Mouse (Mus musculus) cerebellum, adult 2 months (tissue): ENCODE measurements around the gene Map3k21. TPM values are rescaled to one million over a fixed set of nuclear protein-coding genes. Genes with fewer than 3 reads are reported as not detected.
A peak's percentile ranks its signal among the peaks of the same experiment; 100 is the strongest.

Experiments used
- DNase-seq, 2 experiments: peaks; one replicate each; pipeline ENCODE4 v3.0.0; 2021
- H3K27ac ChIP-seq: fragments of 200-500 bp; 2 replicates; pipeline ENCODE4 v1.5.1; 2012; ENCODE audit warnings: low read length, control low read depth, inconsistent platforms; ENCODE audit not compliant: insufficient read depth
- H3K27me3 ChIP-seq: fragments of 200-500 bp; 2 replicates; pipeline ENCODE4 v1.6.1; 2012; ENCODE audit warnings: inconsistent platforms, mild to moderate bottlenecking, low read length, moderate library complexity; ENCODE audit not compliant: control insufficient read depth, insufficient read depth
- H3K4me1 ChIP-seq: fragments of 200-500 bp; 2 replicates; pipeline ENCODE4 v1.6.1; 2011; ENCODE audit warnings: low read length; ENCODE audit not compliant: control insufficient read depth, insufficient read depth
- H3K4me3 ChIP-seq: fragments of 200-500 bp; replicated peaks from 2 replicates; pipeline ENCODE3; 2011; ENCODE audit warnings: mild to moderate bottlenecking, low read depth, low read length, control low read depth; ENCODE audit not compliant: insufficient read depth
- CTCF ChIP-seq: fragments of 200-500 bp; IDR thresholded peaks from 2 replicates; pipeline ENCODE4 v1.5.1; 2011; ENCODE audit warnings: low read depth, mild to moderate bottlenecking, control low read depth, low read length, moderate library complexity, borderline replicate concordance; ENCODE audit not compliant: insufficient read depth
- POLR2A ChIP-seq: fragments of 200-500 bp; IDR thresholded peaks from 2 replicates; pipeline ENCODE4 v1.6.1; 2011; ENCODE audit warnings: low read length, control low read depth, borderline replicate concordance; ENCODE audit not compliant: insufficient read depth
- WGBS: fragments of 180-500 bp; shearing (Covaris S2); methylation state at CpG from one replicate; pipeline ENCODE4 v1.1.7; 2018; 5-methylcytosine and 5-hydroxymethylcytosine counted together
- polyA plus RNA-seq: library from polyadenylated mRNA; depleted of rRNA; stranded (reverse); fragments of >200 nt; gene quantifications from 2 replicates; pipeline ENCODE4 v1.2.3, GENCODE M21; 2012

Gene Map3k21
- polyA plus RNA-seq, 1 experiment = 1.1 TPM

GRCm38 (mm10) chr8:125920281-125920680 lies 10.0 kb downstream of the Map3k21 start:
- WGBS = 67% methylated on average over 10 of the region's 10 CpGs
- no peaks in the 10 kb centered on the region for H3K27me3 ChIP-seq

GRCm38 (mm10) chr8:125920761-125921160 lies 10.5 kb downstream of the Map3k21 start:
- WGBS = 86% methylated on average over 9 of the region's 9 CpGs
- no peak for DNase-seq
- H3K27ac ChIP-seq = no peak overlapping the region
- H3K4me3 ChIP-seq = no peak overlapping the region
- H3K4me1 ChIP-seq = no peaks in the 10 kb centered on the region
- no peaks in the 10 kb centered on the region for H3K27me3 ChIP-seq
- TF ChIP-seq POLR2A (no peak), CTCF (no peak)

More at GRCm38 (mm10) chr8:125920281-125920680, 10.0 kb downstream of the Map3k21 start:
- Histone ChIP-seq H3K4me3 (no peak overlapping the region), H3K4me1 (no peaks in the 10 kb centered on the region), H3K27ac (no peak overlapping the region)
- DNase-seq = no peak
- TF ChIP-seq CTCF (no peak), POLR2A (no peak)

- WGBS = 84% methylated on average over 3 of the region's 3 CpGs
- H3K4me1 ChIP-seq = no peaks in the 10 kb centered on the region
- no peak overlapping the region for H3K4me3 ChIP-seq
- no peaks in the 10 kb centered on the region for H3K27me3 ChIP-seq
- TF ChIP-seq POLR2A (no peak), CTCF (no peak)
- DNase-seq = no peak
- H3K27ac ChIP-seq = no peak overlapping the region
Observed at GRCm38 (mm10) chr8:125922333-125922732, 12.1 kb downstream of the Map3k21 start.

GRCm38 (mm10) chr8:125926636-125927035 lies 16.4 kb downstream of the Map3k21 start:
- no peaks in the 10 kb centered on the region for H3K4me1 ChIP-seq
- 70% methylated on average over 4 of the region's 4 CpGs for WGBS
- TF ChIP-seq POLR2A (no peak), CTCF (no peak)
- DNase-seq = no peak
- H3K4me3 ChIP-seq = no peak overlapping the region
- H3K27ac ChIP-seq = no peak overlapping the region
- H3K27me3 ChIP-seq = no peaks in the 10 kb centered on the region

GRCm38 (mm10) chr8:125930276-125931046 lies 20.2 kb downstream of the Map3k21 start:
- DNase-seq = no peak
- H3K27ac ChIP-seq = no peak overlapping the region
- WGBS = 84% methylated on average over 11 of the region's 11 CpGs
- no peaks in the 10 kb centered on the region for H3K27me3 ChIP-seq
- H3K4me1 ChIP-seq = no peaks in the 10 kb centered on the region
- TF ChIP-seq CTCF (no peak), POLR2A (no peak)
- H3K4me3 ChIP-seq = no peak overlapping the region

GRCm38 (mm10) chr8:125931822-125932221 lies 21.6 kb downstream of the Map3k21 start:
- H3K4me1 ChIP-seq = no peaks in the 10 kb centered on the region; the same call in 1 of the 2 replicates
- no peaks in the 10 kb centered on the region for H3K27me3 ChIP-seq
- peak in 1 of 2 experiments; percentile 30 for DNase-seq
- H3K27ac ChIP-seq = no peak overlapping the region
- TF ChIP-seq POLR2A = no peak
- no peak for TF ChIP-seq CTCF
- H3K4me3 ChIP-seq = no peak overlapping the region
- 32% methylated on average over 6 of the region's 6 CpGs for WGBS

- Histone ChIP-seq H3K4me1 (no peaks in the 10 kb centered on the region; the same call in 1 of the 2 replicates), H3K27ac (no peak overlapping the region), H3K27me3 (no peaks in the 10 kb centered on the region), H3K4me3 (no peak overlapping the region)
- WGBS = 24% methylated on average over 9 of the region's 9 CpGs
- peak; percentile 86; the same call in 1 of the 2 replicates for TF ChIP-seq CTCF
- TF ChIP-seq POLR2A = no peak
- peak; percentile 80 to 85 for DNase-seq
Observed at GRCm38 (mm10) chr8:125935649-125936048, 25.4 kb downstream of the Map3k21 start.

- WGBS = 43% methylated on average over 4 of the region's 4 CpGs
- H3K27ac ChIP-seq = no peak overlapping the region
- H3K4me1 ChIP-seq = peaks cover 4% of the 10 kb centered on the region; the same call in 1 of the 2 replicates
- no peaks in the 10 kb centered on the region for H3K27me3 ChIP-seq
- H3K4me3 ChIP-seq = no peak overlapping the region
- no peak for DNase-seq
- TF ChIP-seq CTCF = no peak
- TF ChIP-seq POLR2A = no peak
Observed at GRCm38 (mm10) chr8:125944511-125944910, 34.3 kb downstream of the Map3k21 start.
